Mouse (Mus musculus) layer of hippocampus, postnatal 25 days (tissue): Measurements from ENCODE around the gene 1700012P22Rik. TPM values are rescaled to one million over a fixed set of nuclear protein-coding genes. Genes with fewer than 3 reads are reported as not detected.

Experiments
- DNase-seq, 2 experiments: peaks; one replicate each; pipeline ENCODE4 v3.0.0; 2022; ENCODE audit warnings: mixed read lengths in 2 of 2, low spot score in 1 of 2; ENCODE audit errors: extremely low spot score in 1 of 2
- total RNA-seq, 2 experiments: library from RNA; stranded (reverse); gene quantifications; 2 replicates each; pipeline ENCODE4 v1.2.3; 2021

1700012P22Rik gene
- not detected for total RNA-seq

DNA sequence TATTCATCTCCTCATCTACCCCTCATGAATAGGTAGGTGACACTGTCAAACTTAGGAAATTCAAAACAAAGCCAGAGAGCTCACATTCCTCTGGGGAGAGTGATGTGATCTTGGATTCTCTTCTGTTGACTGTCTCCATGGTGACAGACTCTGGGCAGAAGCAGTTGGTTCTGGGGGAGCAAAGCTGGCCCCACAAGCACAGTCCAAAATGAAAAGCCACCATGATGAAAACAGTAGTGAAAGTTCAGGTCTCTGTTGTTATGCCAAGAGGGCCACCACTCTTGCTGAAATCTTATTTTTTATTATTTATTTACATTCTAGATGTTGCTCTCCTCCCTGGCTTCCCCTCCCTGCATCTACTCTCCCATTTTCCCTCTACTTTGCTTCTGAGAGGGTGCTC lies at the start of gene 1700012P22Rik:
Gene 1700012P22Rik (minus strand): TSS at position 101 of the 400 bp plus-strand sequence.
- DNase-seq, result no peak

DNA sequence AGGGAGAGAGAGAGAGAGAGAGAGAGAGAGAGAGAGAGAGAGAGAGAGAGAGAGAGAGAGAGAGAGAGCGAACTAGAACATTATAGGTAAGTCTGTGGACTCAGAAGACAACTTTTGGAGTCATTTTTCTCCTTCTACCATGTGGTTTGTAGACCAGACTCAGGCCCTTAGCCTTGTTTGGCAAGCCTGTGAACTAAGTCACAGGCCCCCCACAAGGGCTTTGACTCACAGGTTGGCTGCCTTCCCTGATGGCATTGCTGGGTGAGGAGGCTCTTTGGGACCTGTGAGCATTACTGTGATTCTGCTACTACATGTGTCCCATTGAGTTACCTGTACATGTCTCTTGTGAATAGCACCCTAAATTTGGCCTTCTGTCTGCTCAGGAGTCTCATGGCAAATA lies 29.5 kb upstream of the 1700012P22Rik start:
- no peak for DNase-seq

DNA sequence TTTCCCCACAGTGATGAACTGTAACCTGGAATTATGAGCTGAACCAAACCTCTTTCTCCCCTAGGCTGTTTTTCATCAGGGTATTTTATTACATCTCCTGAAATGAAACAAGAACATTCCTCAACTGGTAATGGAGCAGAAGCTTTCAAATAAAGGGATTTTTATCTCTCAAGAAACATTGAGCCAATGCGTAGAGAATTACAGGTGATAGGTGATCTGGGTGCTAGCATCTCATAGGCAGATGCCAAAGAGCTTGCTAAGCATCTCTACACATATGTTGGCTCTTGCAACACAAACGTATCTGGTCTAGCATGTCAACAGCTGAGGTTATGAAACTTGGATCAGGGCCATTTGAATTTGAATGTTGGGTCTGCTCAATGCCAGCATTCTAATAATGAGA lies 26.6 kb upstream of the 1700012P22Rik start:
- DNase-seq, result no peak

DNA sequence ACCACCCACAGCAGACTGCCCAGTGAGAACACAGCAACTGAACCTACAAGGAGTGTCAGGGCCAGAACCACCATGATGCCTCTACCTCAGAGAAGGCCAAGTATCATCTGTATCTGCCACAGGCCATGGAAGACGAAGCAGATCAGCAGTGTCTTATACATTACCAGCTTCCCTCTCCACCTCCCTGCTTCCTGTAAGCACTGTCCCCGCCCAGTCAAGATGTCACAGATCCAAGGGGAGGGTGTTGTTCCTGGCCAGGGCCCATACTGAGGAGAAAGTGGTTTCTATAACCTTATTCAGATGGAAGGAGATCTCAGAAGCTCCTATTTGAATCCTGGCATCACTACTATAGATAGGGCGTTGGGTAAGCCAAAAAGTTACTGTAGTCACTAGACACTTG lies 25.1 kb upstream of the 1700012P22Rik start, which contains the start of gene Aadacl3:
Gene Aadacl3 (minus strand): TSS at position 101 of the 400 bp plus-strand sequence.
- DNase-seq, result no peak

DNA sequence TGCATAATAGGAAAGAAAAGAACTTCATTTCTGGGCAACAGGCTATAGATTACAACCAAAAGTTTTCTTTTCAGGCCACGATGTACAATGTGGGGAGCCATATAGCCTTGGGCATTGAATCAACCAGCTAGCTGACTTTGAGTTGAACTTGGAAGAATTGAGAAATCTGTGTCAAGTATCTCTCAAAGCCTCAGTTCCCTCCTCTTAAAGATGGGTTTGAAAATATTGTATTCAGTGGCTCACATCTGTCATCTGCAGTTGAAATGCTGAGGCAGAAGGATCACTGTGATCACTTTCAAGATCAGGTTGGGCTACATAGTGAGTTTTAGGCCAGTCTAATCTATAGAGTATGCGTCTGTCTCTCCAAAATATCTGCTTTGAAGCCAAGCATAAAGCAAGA lies 14.6 kb upstream of the 1700012P22Rik start, which contains the start of gene Gm9944:
Gene Gm9944 (minus strand): TSS at position 101 of the 400 bp plus-strand sequence.
- no peak for DNase-seq

DNA sequence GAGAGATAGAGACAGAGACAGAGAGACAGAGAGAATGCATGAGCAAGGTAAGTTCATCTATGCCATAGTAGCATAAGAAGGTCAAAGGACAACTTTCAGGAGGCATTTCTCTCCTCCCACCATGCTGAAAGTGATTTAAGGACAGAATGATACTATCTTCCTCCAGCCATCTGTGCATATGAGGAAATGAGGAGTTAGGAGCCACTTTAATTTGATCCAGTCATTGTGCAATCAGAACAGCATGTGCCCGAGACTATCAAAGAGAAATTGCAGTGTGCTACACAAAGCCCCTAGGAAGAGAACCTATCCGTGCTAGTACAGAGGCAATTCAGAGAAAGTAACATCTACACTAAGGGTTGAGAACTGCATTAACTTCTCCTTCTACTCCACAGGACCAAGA lies 10.0 kb upstream of the 1700012P22Rik start:
- DNase-seq, result no peak

DNA sequence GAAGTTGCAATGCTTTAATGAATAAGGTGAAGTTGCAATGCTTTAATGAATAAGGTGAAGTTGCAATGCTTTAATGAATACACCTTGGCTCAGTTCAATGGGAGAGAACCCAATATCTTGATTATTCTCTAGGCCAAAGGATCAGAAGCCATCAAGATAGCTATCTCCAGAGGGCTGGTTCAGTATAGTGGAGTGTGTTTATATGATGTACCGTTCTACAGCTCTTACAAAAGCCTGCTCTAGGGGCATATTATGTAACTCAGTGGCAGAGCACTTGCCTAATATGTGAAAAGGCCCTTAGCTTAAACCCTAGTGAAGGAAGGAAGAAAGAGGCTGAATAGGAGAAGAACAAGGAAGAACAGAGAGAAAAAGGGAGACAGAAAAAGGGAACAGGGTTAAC lies 3.0 kb upstream of the 1700012P22Rik start:
- DNase-seq, result no peak

DNA sequence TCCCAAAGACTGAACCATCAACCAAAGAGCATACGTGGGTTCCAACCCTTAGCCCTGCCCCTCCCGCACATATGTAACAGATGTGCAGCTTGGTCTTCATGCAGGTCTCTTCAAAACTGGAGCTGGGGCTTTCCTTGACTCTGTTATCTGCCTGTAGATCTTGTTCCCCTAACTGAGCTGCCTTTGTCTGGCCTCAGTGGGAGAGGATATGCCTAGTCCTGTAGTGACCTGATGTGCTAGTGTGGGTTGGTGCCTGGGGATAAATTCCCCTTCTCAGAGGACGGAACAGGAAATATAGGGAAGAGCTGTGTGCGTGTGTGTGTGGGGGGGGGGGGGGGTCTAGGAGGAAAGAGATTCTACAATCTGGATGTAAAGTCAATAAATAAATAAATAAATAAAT lies 2.5 kb upstream of the 1700012P22Rik start:
- no peak for DNase-seq

DNA sequence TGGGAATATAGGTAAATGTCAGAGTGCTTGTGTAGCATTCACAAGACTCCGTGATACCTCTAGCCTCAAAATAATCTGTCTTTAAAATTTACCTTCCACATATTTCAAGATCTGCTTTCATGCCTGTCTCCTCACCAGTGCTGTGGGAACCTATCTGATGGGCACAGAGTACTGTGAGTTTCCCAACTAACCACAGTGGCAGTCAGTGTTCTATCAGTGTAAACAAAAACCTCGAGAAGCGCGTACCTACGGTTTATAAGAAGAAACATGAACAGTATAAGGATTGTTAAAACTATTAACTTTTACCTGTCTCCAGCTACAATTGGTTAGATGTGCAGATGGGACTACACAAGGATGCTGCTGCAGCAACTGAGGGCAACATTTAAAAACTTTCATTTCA lies 5.4 kb downstream of the 1700012P22Rik start:
- no peak for DNase-seq

DNA sequence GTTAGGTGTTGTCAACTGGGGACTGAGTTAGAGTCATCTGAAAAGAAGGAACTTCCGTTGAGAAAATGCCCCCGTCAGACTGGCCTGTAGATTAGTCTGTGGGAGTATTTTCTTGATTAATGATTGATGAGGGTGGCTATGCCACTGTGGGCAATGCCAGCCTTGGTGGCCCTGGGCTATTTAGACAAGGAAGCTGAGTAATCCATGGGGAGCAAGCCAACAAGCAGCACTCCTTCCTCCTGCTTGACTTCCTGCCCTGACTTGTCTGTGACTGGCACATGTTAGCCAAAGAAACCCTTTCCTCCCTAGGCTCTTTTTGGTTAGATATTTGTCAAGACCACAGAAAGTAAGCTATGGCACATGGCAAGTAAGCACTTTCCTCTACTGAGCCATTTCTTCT lies 7.8 kb downstream of the 1700012P22Rik start:
- no peak for DNase-seq

DNA sequence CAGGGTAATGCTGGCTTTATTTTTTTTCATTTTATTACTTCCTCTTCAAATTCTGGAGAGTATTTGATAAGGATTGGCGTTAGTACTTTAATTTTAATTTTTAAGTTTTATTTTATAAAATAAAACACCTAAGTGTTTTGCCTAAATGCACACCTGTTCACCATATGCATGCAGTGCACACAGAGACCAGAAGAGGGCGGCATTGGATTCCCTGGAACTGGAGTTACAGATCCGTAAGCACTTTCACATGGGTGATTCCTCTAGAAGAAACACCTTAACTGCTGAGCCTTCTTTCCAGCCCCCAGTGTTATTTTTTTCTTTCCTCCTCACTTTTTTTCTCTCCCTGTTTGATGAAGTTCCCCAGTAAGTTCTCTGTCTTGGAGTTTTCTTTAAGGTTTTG lies 9.7 kb downstream of the 1700012P22Rik start:
- DNase-seq, result no peak

DNA sequence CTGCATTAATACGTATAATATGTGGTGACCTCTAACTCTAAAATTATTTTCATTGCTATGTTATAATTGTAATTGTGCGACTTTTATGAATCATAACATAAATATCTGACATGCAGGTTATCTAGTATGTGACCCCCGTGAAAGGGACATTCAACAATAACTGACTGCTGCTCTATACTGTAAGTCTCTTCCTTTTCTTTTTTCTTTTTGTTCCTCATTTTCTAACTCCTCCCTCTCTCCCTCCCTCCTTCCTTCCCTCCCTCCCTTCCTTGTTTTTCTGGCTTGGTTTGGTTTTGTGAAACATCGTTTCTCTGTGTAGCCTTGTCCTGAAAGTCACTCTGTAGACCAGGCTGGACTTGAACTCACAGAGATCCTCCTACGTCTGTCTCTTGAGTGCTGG lies 14.0 kb downstream of the 1700012P22Rik start:
- no peak for DNase-seq

DNA sequence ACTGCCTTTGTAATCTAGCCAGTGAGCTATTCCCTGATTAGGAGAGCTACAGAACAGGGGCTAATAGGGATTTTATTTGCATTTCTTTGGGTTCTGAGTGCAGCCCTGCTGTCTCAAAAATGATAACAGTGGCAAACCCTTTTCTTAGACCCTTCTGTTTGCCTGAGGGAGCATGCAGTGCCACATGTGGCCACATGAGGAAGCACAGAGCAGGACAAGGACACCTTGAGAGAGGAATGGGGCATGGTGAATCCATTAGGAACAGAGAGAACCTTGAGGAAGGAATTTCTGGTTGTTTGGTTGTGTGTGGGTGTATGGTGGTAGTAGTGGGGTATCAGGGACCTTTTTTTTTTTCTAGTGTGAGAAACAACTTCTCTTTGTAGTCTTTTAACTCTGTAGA lies 17.9 kb downstream of the 1700012P22Rik start:
- no peak for DNase-seq

DNA sequence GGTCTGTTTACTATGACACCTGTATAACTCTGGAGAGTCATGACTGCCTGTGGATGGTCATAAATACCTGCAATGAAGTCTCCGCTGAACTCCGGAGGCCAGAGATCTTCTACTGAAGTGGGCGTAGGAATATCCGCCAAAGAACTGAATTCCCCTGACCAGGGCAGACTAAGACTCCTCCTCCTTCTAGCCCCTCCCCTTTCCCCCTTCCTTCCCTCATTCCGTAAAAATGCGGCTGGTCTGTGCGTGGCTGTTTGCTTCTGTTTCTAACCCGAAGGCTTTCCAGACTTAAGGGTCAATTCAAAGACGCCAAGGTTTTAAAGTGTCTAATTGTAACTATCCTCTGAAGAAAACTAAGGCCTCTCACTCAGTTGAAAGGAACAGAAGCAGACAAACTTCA lies 30.3 kb downstream of the 1700012P22Rik start, which contains the start of gene Pramef12:
Gene Pramef12 (minus strand): TSS at position 175 of the 400 bp plus-strand sequence.
- DNase-seq, result no peak

DNA sequence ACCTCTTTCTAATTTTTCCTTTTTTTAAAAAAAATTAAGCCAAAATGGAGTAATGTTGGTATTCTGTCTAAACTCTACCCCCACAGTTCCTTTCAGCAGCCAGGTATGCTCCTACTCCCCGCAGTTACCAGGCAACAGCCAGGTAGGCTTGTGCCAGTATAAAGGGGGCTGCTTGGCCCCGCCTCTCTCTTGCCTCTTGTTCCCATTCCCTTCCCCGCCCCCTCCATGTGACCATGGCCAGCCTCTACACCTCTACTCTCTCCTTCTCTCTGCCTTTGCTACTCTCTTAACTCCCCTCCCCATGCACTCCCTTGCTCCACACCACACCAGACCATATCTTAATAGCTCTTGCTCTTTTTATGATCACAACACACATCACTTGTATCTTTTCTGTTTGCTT lies 32.3 kb downstream of the 1700012P22Rik start:
- DNase-seq, result no peak

DNA sequence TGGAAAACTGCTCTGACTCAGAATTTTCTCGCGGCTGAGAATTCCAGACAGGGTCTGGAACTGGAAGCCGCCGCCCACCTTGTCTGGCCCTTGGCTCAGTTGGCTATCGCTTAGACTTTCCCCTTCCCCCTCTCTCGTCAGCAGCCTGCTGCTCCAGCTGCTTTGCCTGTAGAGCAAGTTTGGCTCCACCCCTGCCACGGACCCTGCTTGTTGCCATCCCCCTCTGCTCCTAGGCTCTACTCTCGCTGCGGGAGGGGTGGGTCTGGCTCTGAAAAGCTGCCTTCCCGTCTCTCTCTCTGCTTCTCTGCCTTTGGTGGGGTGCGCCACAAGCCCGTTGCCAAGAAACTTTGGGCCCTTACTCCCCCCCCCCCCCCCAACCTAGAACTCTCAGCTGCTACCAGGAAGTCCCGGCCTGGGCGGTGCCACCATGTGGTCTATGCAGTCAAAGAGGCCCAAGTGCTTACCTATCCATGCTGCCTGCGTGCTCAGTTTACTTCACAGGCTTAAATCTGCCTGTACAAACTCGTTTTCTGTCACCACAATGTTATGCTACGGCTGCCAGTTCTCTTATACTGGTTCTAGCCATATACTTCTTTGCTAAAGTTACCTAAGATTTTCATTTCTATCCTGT lies 34.0 kb downstream of the 1700012P22Rik start:
- DNase-seq, result no peak

DNA sequence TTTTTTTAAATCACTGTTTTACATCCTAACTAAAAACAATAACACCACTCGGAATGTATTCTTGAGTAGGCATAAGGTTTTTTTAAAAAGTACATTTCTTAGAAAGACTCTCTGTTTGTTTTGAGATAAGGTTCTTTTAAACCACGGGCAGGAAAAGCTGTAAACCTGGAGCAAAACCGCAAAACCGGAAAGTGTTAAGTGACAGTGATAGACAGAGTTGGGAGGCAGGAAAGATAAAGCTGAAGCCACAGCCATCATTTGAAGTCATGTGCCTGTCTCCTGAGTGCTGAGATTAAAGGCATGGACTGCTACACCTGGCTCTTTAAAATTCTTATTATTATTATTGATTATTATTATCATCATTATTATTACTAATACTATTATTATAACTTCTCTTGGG lies 35.9 kb downstream of the 1700012P22Rik start:
- DNase-seq, result no peak

DNA sequence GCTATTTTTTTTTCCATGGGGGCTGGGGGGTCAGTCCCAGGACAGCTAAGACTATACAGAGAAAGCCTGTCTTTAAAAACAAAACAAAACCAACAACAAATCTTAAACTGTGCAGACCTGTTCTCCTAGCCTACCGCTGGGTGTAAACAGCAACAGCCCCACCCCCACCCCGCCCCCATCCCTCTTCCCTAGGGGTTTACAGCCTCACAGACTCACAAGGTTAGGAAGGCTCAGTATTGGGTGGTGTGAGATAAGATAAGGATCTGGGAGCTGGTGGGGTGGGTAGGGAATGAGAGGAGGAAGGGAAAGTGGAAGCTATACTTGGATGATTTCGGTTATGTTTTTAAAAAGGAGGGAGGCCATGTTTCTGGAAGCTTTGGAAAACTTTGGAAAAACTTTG lies 42.3 kb downstream of the 1700012P22Rik start:
- no peak for DNase-seq

DNA sequence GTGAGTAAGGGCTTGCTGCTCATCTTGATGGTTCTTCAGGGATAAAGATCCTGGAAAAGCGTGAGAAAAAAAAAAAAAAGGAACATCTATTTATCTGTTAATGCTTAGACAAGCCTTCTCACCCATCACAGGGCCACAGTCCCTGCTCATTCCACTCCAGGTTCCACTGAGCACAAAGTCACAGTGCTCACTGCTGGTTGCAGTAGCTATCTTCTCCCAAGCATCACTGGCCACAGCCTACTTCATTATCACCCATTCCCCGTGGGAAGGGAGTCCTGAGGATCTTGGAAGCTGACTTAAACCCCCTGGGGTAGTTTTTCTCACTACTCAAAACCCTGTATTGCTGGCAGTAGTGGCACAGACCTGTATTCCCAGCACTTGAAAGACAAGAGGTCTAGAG lies 60.7 kb downstream of the 1700012P22Rik start, which contains the start of gene Pramef20:
Gene Pramef20 (minus strand): TSS at position 23 of the 400 bp plus-strand sequence.
- no peak for DNase-seq
